Mouse (Mus musculus) megakaryocyte, embryonic 14.5 days (primary cell): ENCODE measurements around the gene D2hgdh.

Source experiments
- FLI1 ChIP-seq: IDR thresholded peaks from 2 replicates; pipeline ENCODE4 v1.6.1; 2012; ENCODE audit warnings: low read length, inconsistent platforms, mixed read lengths
- GATA1 ChIP-seq: IDR thresholded peaks from 3 replicates; pipeline ENCODE4 v1.6.1; 2012; ENCODE audit warnings: mixed read lengths, low read length, inconsistent platforms, borderline replicate concordance

- no peak for TF ChIP-seq GATA1
- no peak for TF ChIP-seq FLI1
Measured at GRCm38 (mm10) chr1:93835876-93836531, 11.3 kb downstream of the D2hgdh start.
